Mouse (Mus musculus): ENCODE data around the gene Ankrd13a.
A peak's percentile ranks its signal among the peaks of the same experiment; 100 is the strongest.

- no peak for TF ChIP-seq MAX (IDR thresholded peaks at IDR 0.05; ENCODE audit: low read length)
- no peak for TF ChIP-seq EP300 (IDR thresholded peaks at IDR 0.05; ENCODE audit: low read length)
- TF ChIP-seq ETS1 (conservative IDR thresholded peaks at IDR 0.05; ENCODE audit: low read depth, low read length), result peak; percentile 36; the same call in 1 of the 2 replicates
- no peak for TF ChIP-seq CTCF (conservative IDR thresholded peaks at IDR 0.05 in 1 of 2, IDR thresholded peaks at IDR 0.05 in 1 of 2; ENCODE audit: low read depth in 2 of 2, low read length in 2 of 2)
- no peak for TF ChIP-seq POLR2A (IDR thresholded peaks at IDR 0.05; ENCODE audit: low read depth, low read length)
- TF ChIP-seq TCF12 (IDR thresholded peaks at IDR 0.05; ENCODE audit: low read depth, low read length), result no peak
- no peak for TF ChIP-seq USF1 (IDR thresholded peaks at IDR 0.05; ENCODE audit: low read depth, low read length)
Measured at GRCm38 (mm10) chr5:114731969-114732368, 42.5 kb upstream of the Ankrd13a start.

All from CH12.LX (cell line).